In the genomic region with DNA sequence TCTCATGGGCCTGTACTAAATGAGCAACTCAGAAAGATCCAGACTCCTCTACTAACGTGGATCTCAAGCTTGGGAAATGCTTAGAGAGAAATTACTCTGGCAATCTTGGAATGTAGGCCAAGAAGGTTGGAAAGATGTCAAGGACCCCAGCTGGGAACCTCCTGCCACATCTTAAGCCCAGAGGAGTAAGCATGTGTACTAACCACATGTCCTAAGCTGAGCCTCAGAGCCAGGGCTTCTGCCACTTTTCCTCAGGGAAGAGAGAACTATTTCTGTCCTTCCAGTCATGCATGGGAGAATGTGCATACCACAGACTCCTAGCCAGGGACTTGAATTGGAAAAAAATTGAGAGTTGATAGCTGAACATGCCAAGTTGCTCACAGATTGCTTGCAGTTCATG, we compare ENCODE assay signal across 19 mouse cellular contexts. TPM values are rescaled to one million over a fixed set of nuclear protein-coding genes. Genes with fewer than 3 reads are reported as not detected.
DNase-seq lines count a peak whose midpoint lies in the region; ATAC-seq lines count a peak whose summit lies in the region.
"Had no signal": no experiment of that assay in that cellular context is flagged by ENCODE, and none has a peak within 500 bp of the region (broad histone marks: within the 10 kb centered on the region; RNA-seq: fewer than 3 reads in every experiment).

No protein-coding gene starts in this region.

- DNase-seq in gastrocnemius, postnatal 25 days: peak; percentile 10
- DNase-seq in gastrocnemius, postnatal 36 days: no peak
- peak; percentile 52 for DNase-seq in Muller cell, postnatal 12 days (ENCODE audit: inconsistent ontology term)
- DNase-seq in brain, adult 2 months (ENCODE audit: low read depth, low spot score): peak; percentile 21
- DNase-seq in heart, postnatal 14 days: peak; percentile 12 to 36
- no peak for DNase-seq in right cerebral cortex, postnatal 14 days
- no peak for DNase-seq in hindbrain, embryonic 11.5 days (ENCODE audit: low spot score)
- DNase-seq: adrenal gland, postnatal 36 days; thymus, postnatal 36 days had no signal

- no peaks in the 10 kb centered on the region for H3K27me3 ChIP-seq in hindbrain, embryonic 11.5 days (ENCODE audit: control insufficient read depth, insufficient read depth, low read length)
- H3K27me3 ChIP-seq: CH12.LX; embryonic facial prominence, embryonic 15.5 days; forebrain, embryonic 15.5 days had no signal

- 73% methylated on average over 1 of the region's 1 CpGs for WGBS in hindbrain, embryonic 11.5 days

- H3K4me1 ChIP-seq in hindbrain, embryonic 11.5 days (replicated peaks; ENCODE audit: control insufficient read depth, insufficient read depth, low read length): no peaks in the 10 kb centered on the region
- H3K4me1 ChIP-seq: embryonic facial prominence, embryonic 15.5 days; forebrain, embryonic 15.5 days; megakaryocyte, embryonic 14.5 days had no signal

- no peaks in the 10 kb centered on the region for H3K36me3 ChIP-seq in hindbrain, embryonic 11.5 days (ENCODE audit: control insufficient read depth, insufficient read depth, low read length)
- H3K36me3 ChIP-seq: embryonic facial prominence, embryonic 15.5 days; forebrain, embryonic 15.5 days had no signal

- H3K27ac ChIP-seq in hindbrain, embryonic 11.5 days (ENCODE audit: low read depth, low read length): no peak overlapping the region
- H3K27ac ChIP-seq: embryonic facial prominence, embryonic 15.5 days; forebrain, embryonic 15.5 days; heart, adult 2 months; liver, embryonic 14.5 days had no signal

- no peak overlapping the region for H3K4me3 ChIP-seq in hindbrain, embryonic 11.5 days (ENCODE audit: low read depth, low read length)
- H3K4me3 ChIP-seq: embryonic facial prominence, embryonic 15.5 days; forebrain, embryonic 15.5 days; heart, adult 2 months; megakaryocyte, embryonic 14.5 days had no signal

- no peak overlapping the region for H3K4me2 ChIP-seq in hindbrain, embryonic 11.5 days (replicated peaks; ENCODE audit: low read depth, low read length)
- H3K4me2 ChIP-seq: embryonic facial prominence, embryonic 15.5 days; forebrain, embryonic 15.5 days had no signal

- no peaks in the 10 kb centered on the region for H3K9me3 ChIP-seq in hindbrain, embryonic 11.5 days (ENCODE audit: control insufficient read depth, low read length)
- H3K9me3 ChIP-seq: embryonic facial prominence, embryonic 15.5 days; forebrain, embryonic 15.5 days; megakaryocyte, embryonic 14.5 days had no signal

- intact Hi-C loops in gastrocnemius, postnatal 36 days (cut with DNase I): no loop called here
- intact Hi-C loops in heart, postnatal 14 days (cut with DNase I): no loop called here

- H3K9ac ChIP-seq in hindbrain, embryonic 11.5 days (ENCODE audit: low read depth, low read length): no peak overlapping the region
- H3K9ac ChIP-seq: embryonic facial prominence, embryonic 15.5 days; forebrain, embryonic 15.5 days; liver, embryonic 14.5 days had no signal

- no peak for ATAC-seq in hindbrain, embryonic 11.5 days (ENCODE audit: low FRiP score)
- ATAC-seq: forebrain, embryonic 15.5 days; hindbrain, embryonic 16.5 days had no signal

RNA-seq across cellular contexts. Expression of a gene that starts 6.9 kb away (rescaled TPM):
- total RNA-seq in gastrocnemius, postnatal 25 days (2021): not detected
- not detected for total RNA-seq in gastrocnemius, postnatal 36 days (2021)
- not detected for total RNA-seq in heart, postnatal 14 days (2021)
- not detected in 2 replicates for polyA plus RNA-seq in hindbrain, embryonic 11.5 days (2014; fragmentation: Nextera tagmentation; extraction: Ambion mirVana)
- total RNA-seq: CH12.LX; heart, adult 2 months; neutrophil, adult 5-6 weeks had no signal
- polyA plus RNA-seq: forebrain, embryonic 15.5 days; heart, adult 2 months; hindbrain, embryonic 16.5 days; kidney, embryonic 16.5 days; liver, embryonic 14.5 days; stomach, embryonic 14.5 days had no signal

RNA-seq across cellular contexts. Expression of a gene that starts 29.5 kb away (rescaled TPM):
- 100 to 1,000 TPM; 128 to 140 TPM for total RNA-seq in gastrocnemius, postnatal 25 days (2021)
- total RNA-seq in gastrocnemius, postnatal 36 days (2021): 100 to 1,000 TPM; 133 to 137 TPM
- 100 to 1,000 TPM in 1 of 2 experiments, 10 to 100 TPM in 1; 98.8 to 113 TPM for total RNA-seq in heart, postnatal 14 days (2021)
- 635 and 657 TPM in 2 replicates for polyA plus RNA-seq in hindbrain, embryonic 11.5 days (2014; fragmentation: Nextera tagmentation; extraction: Ambion mirVana)

RNA-seq across cellular contexts. Expression of a gene that starts 49.4 kb away (rescaled TPM):
- 1 to 10 TPM; 4.5 to 4.7 TPM for total RNA-seq in gastrocnemius, postnatal 25 days (2021)
- total RNA-seq in gastrocnemius, postnatal 36 days (2021): 1 to 10 TPM; 2.0 to 3.0 TPM
- 1 to 10 TPM; 3.4 to 4.4 TPM for total RNA-seq in heart, postnatal 14 days (2021)
- polyA plus RNA-seq in hindbrain, embryonic 11.5 days (2014; fragmentation: Nextera tagmentation; extraction: Ambion mirVana): 15.4 and 16.6 TPM in 2 replicates

Comparison
In these comparisons a context has a peak if more than half of its experiments do, and no peak if none do; other contexts are left out.
1. DNase-seq: peak in gastrocnemius, postnatal 25 days (single experiment), Muller cell, postnatal 12 days (single experiment), brain, adult 2 months (single experiment) and heart, postnatal 14 days (2 of 2); none in gastrocnemius, postnatal 36 days (0 of 2), right cerebral cortex, postnatal 14 days (single experiment) and hindbrain, embryonic 11.5 days (single experiment).